29 mouse cellular contexts compared by ENCODE assay signal in the genomic region with DNA sequence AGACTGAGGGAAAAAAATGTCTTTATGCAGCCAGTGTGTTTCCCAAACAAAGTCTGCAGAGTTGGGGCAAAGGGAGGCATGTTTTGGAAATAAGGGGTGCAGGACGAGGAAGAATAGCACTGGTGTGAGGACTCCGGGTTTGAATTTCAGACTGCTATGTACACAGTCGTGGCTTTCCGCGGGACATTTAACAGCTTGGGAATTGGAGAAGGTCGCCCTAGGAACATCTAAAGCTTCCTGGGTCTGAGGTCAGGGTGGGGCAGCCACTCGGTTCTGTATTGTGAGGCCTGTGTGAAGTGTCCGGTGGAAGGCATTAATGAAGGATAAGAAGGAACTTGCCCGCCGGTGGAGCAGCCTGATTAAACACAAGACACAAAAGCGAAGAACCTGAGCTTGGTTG. TPM values are rescaled to one million over a fixed set of nuclear protein-coding genes. Genes with fewer than 3 reads are reported as not detected.
DNase-seq lines count a peak whose midpoint lies in the region; ATAC-seq and TF ChIP-seq lines count a peak whose summit lies in the region.
"Had no signal": no experiment of that assay in that cellular context is flagged by ENCODE, and none has a peak within 500 bp of the region (broad histone marks: within the 10 kb centered on the region; RNA-seq: fewer than 3 reads in every experiment).

No protein-coding gene starts in this region.

- no peak overlapping the region for H3K9ac ChIP-seq in intestine, embryonic 14.5 days (ENCODE audit: low read length)
- no peak overlapping the region for H3K9ac ChIP-seq in intestine, postnatal 0 days (ENCODE audit: low read depth, low read length)
- H3K9ac ChIP-seq in limb, embryonic 13.5 days: no peak overlapping the region
- no peak overlapping the region for H3K9ac ChIP-seq in embryonic facial prominence, embryonic 14.5 days (ENCODE audit: low read depth, low read length)
- H3K9ac ChIP-seq in stomach, embryonic 15.5 days: no peak overlapping the region
- H3K9ac ChIP-seq: forebrain, embryonic 13.5 days; hindbrain, embryonic 15.5 days; limb, embryonic 15.5 days; liver, embryonic 14.5 days; neural tube, embryonic 12.5 days had no signal

- H3K27me3 ChIP-seq in intestine, embryonic 14.5 days (replicated peaks; ENCODE audit: control insufficient read depth, insufficient read depth, low read length): no peaks in the 10 kb centered on the region
- H3K27me3 ChIP-seq in intestine, postnatal 0 days (replicated peaks; ENCODE audit: control insufficient read depth, insufficient read depth, low read length): no peaks in the 10 kb centered on the region
- no peaks in the 10 kb centered on the region for H3K27me3 ChIP-seq in limb, embryonic 13.5 days
- no peaks in the 10 kb centered on the region for H3K27me3 ChIP-seq in limb, embryonic 10.5 days (ENCODE audit: low read depth, poor library complexity, severe bottlenecking)
- no peaks in the 10 kb centered on the region for H3K27me3 ChIP-seq in embryonic facial prominence, embryonic 14.5 days (replicated peaks; ENCODE audit: control insufficient read depth, insufficient read depth, low read length)
- H3K27me3 ChIP-seq in stomach, embryonic 15.5 days (replicated peaks): no peaks in the 10 kb centered on the region
- H3K27me3 ChIP-seq: forebrain, embryonic 13.5 days; hindbrain, embryonic 15.5 days; limb, embryonic 15.5 days; neural tube, embryonic 12.5 days; Patski had no signal

- intact Hi-C loops in left cerebral cortex, postnatal 4 days (cut with DNase I): no loop called here

- H3K4me1 ChIP-seq in intestine, embryonic 14.5 days (replicated peaks; ENCODE audit: control insufficient read depth, insufficient read depth, low read length): peaks cover 8% of the 10 kb centered on the region
- H3K4me1 ChIP-seq in intestine, postnatal 0 days (replicated peaks; ENCODE audit: control insufficient read depth, insufficient read depth, low read length): no peaks in the 10 kb centered on the region
- no peaks in the 10 kb centered on the region for H3K4me1 ChIP-seq in limb, embryonic 13.5 days
- no peaks in the 10 kb centered on the region for H3K4me1 ChIP-seq in limb, embryonic 10.5 days
- H3K4me1 ChIP-seq in embryonic facial prominence, embryonic 14.5 days (ENCODE audit: control insufficient read depth, insufficient read depth, low read length): no peaks in the 10 kb centered on the region
- peaks cover 10% of the 10 kb centered on the region for H3K4me1 ChIP-seq in stomach, embryonic 15.5 days
- H3K4me1 ChIP-seq: forebrain, embryonic 13.5 days; hindbrain, embryonic 15.5 days; neural tube, embryonic 12.5 days had no signal

- no peak for ATAC-seq in intestine, embryonic 14.5 days (replicated peaks; ENCODE audit: low FRiP score, low TSS enrichment, low read depth)
- ATAC-seq in intestine, postnatal 0 days: no peak
- peak; percentile 28; the same call in 1 of the 2 replicates for ATAC-seq in limb, embryonic 13.5 days (ENCODE audit: low FRiP score, low read depth)
- peak; percentile 26; the same call in 1 of the 2 replicates for ATAC-seq in embryonic facial prominence, embryonic 14.5 days (ENCODE audit: low read depth)
- no peak for ATAC-seq in stomach, embryonic 15.5 days (ENCODE audit: insufficient read depth, low FRiP score, low read depth)
- ATAC-seq: forebrain, embryonic 13.5 days; inflammation-experienced regulatory T-cells, adult 6 months; Patski had no signal

- no peak overlapping the region for H3K4me3 ChIP-seq in intestine, embryonic 14.5 days (ENCODE audit: low read depth, low read length)
- no peak overlapping the region for H3K4me3 ChIP-seq in intestine, postnatal 0 days (ENCODE audit: low read depth, low read length)
- no peak overlapping the region for H3K4me3 ChIP-seq in limb, embryonic 13.5 days
- H3K4me3 ChIP-seq in limb, embryonic 10.5 days: no peak overlapping the region
- H3K4me3 ChIP-seq in embryonic facial prominence, embryonic 14.5 days (ENCODE audit: low read depth, low read length): no peak overlapping the region
- H3K4me3 ChIP-seq in stomach, embryonic 15.5 days (replicated peaks): no peak overlapping the region
- H3K4me3 ChIP-seq: forebrain, embryonic 13.5 days; hindbrain, embryonic 15.5 days; layer of hippocampus, adult 2 months; left cerebral cortex, adult 2 months; limb, embryonic 15.5 days; myocyte; neural tube, embryonic 12.5 days had no signal

- TF ChIP-seq CTCF in intestine, postnatal 0 days (IDR thresholded peaks at IDR 0.05; ENCODE audit: low read depth): no peak

- 39% methylated on average over 11 of the region's 11 CpGs for WGBS in intestine, embryonic 14.5 days
- 40% methylated on average over 11 of the region's 11 CpGs for WGBS in intestine, postnatal 0 days
- WGBS in limb, embryonic 13.5 days: 46% methylated on average over 11 of the region's 11 CpGs
- WGBS in limb, embryonic 10.5 days: 67% methylated on average over 11 of the region's 11 CpGs
- 44% methylated on average over 11 of the region's 11 CpGs for WGBS in embryonic facial prominence, embryonic 14.5 days
- WGBS in stomach, embryonic 15.5 days: 26% methylated on average over 11 of the region's 11 CpGs

- peak overlapping the region; percentile 16; the same call in 1 of the 2 replicates for H3K4me2 ChIP-seq in intestine, embryonic 14.5 days (ENCODE audit: low read length)
- no peak overlapping the region for H3K4me2 ChIP-seq in intestine, postnatal 0 days (replicated peaks; ENCODE audit: low read depth)
- no peak overlapping the region for H3K4me2 ChIP-seq in limb, embryonic 13.5 days (replicated peaks)
- no peak overlapping the region for H3K4me2 ChIP-seq in embryonic facial prominence, embryonic 14.5 days (ENCODE audit: low read depth, low read length)
- no peak overlapping the region for H3K4me2 ChIP-seq in stomach, embryonic 15.5 days
- H3K4me2 ChIP-seq: forebrain, embryonic 13.5 days; heart, embryonic 11.5 days; hindbrain, embryonic 15.5 days; limb, embryonic 15.5 days; midbrain, embryonic 11.5 days; neural tube, embryonic 12.5 days had no signal

- no peaks in the 10 kb centered on the region for H3K9me3 ChIP-seq in intestine, embryonic 14.5 days (ENCODE audit: control insufficient read depth, low read length)
- H3K9me3 ChIP-seq in intestine, postnatal 0 days (ENCODE audit: control insufficient read depth): no peaks in the 10 kb centered on the region
- no peaks in the 10 kb centered on the region for H3K9me3 ChIP-seq in limb, embryonic 13.5 days
- no peaks in the 10 kb centered on the region for H3K9me3 ChIP-seq in limb, embryonic 10.5 days (replicated peaks)
- H3K9me3 ChIP-seq in embryonic facial prominence, embryonic 14.5 days (ENCODE audit: control insufficient read depth, low read length): no peaks in the 10 kb centered on the region
- H3K9me3 ChIP-seq in stomach, embryonic 15.5 days: no peaks in the 10 kb centered on the region
- H3K9me3 ChIP-seq: forebrain, embryonic 13.5 days; hindbrain, embryonic 15.5 days; limb, embryonic 15.5 days; neural tube, embryonic 12.5 days had no signal

- H3K36me3 ChIP-seq in intestine, embryonic 14.5 days (ENCODE audit: control insufficient read depth, insufficient read depth, low read length): no peaks in the 10 kb centered on the region
- no peaks in the 10 kb centered on the region for H3K36me3 ChIP-seq in intestine, postnatal 0 days (ENCODE audit: control insufficient read depth, insufficient read depth)
- H3K36me3 ChIP-seq in limb, embryonic 13.5 days: no peaks in the 10 kb centered on the region
- no peaks in the 10 kb centered on the region for H3K36me3 ChIP-seq in limb, embryonic 10.5 days
- H3K36me3 ChIP-seq in embryonic facial prominence, embryonic 14.5 days (ENCODE audit: control insufficient read depth, insufficient read depth, low read length): no peaks in the 10 kb centered on the region
- H3K36me3 ChIP-seq in stomach, embryonic 15.5 days: no peaks in the 10 kb centered on the region
- H3K36me3 ChIP-seq: hindbrain, embryonic 15.5 days; limb, embryonic 15.5 days; neural tube, embryonic 12.5 days had no signal

- no peak for DNase-seq in intestine, embryonic 14.5 days (ENCODE audit: low spot score)
- no peak for DNase-seq in limb, embryonic 10.5 days (ENCODE audit: low spot score)
- DNase-seq in embryonic facial prominence, embryonic 14.5 days (ENCODE audit: low spot score): no peak
- DNase-seq in left cerebral cortex, postnatal 4 days: no peak
- DNase-seq: adrenal gland, postnatal 14 days; cerebellum, adult 11-12 months; cerebellum, adult 9-11 months; gastrocnemius, postnatal 36 days; heart, adult 18-20 months; heart, postnatal 36 days; kidney, postnatal 10 days; lung, adult 2 months; right cerebral cortex, adult 18-20 months; spleen, adult 18-20 months had no signal

- peak overlapping the region; percentile 54 for H3K27ac ChIP-seq in intestine, embryonic 14.5 days (ENCODE audit: low read depth)
- no peak overlapping the region for H3K27ac ChIP-seq in intestine, postnatal 0 days (ENCODE audit: low read depth, low read length)
- H3K27ac ChIP-seq in limb, embryonic 13.5 days: no peak overlapping the region; the same call in 1 of the 2 replicates
- H3K27ac ChIP-seq in limb, embryonic 10.5 days: no peak overlapping the region
- H3K27ac ChIP-seq in embryonic facial prominence, embryonic 14.5 days (replicated peaks; ENCODE audit: low read depth, low read length): no peak overlapping the region
- H3K27ac ChIP-seq in stomach, embryonic 15.5 days: peak overlapping the region; percentile 57
- H3K27ac ChIP-seq: forebrain, embryonic 13.5 days; hindbrain, embryonic 15.5 days; layer of hippocampus, adult 2 months; left cerebral cortex, adult 2 months; limb, embryonic 15.5 days; liver, embryonic 14.5 days; neural tube, embryonic 12.5 days had no signal

RNA-seq across cellular contexts. Expression of gene Plekhg3, which starts 45.3 kb away (rescaled TPM):
- polyA plus RNA-seq in intestine, embryonic 14.5 days (2014; fragmentation: Nextera tagmentation; extraction: Ambion mirVana): 9.5 and 10.4 TPM in 2 replicates
- 5.7 and 7.5 TPM in 2 replicates for polyA plus RNA-seq in intestine, postnatal 0 days (2015; fragmentation: Nextera tagmentation; extraction: Ambion mirVana)
- 5.6 and 7.2 TPM in 2 replicates for polyA plus RNA-seq in limb, embryonic 13.5 days (2015; fragmentation: Nextera tagmentation; extraction: Ambion mirVana)
- polyA plus RNA-seq in limb, embryonic 10.5 days (2016; fragmentation: Nextera tagmentation; extraction: Ambion mirVana): 5.7 and 6.2 TPM in 2 replicates
- 6.3 and 7.3 TPM in 2 replicates for polyA plus RNA-seq in embryonic facial prominence, embryonic 14.5 days (2014; fragmentation: Nextera tagmentation; extraction: Ambion mirVana)
- polyA plus RNA-seq in stomach, embryonic 15.5 days (2015; fragmentation: Nextera tagmentation; extraction: Ambion mirVana): 11.5 and 13.9 TPM in 2 replicates
- 1 to 10 TPM; 3.0 to 3.3 TPM for total RNA-seq in left cerebral cortex, postnatal 4 days (2021)

Comparison
In these comparisons a context has a peak if more than half of its experiments do, and no peak if none do; other contexts are left out.
1. H3K27ac ChIP-seq: peak in intestine, embryonic 14.5 days (single experiment) and stomach, embryonic 15.5 days (single experiment); none in intestine, postnatal 0 days (single experiment), limb, embryonic 13.5 days (single experiment), limb, embryonic 10.5 days (single experiment) and embryonic facial prominence, embryonic 14.5 days (single experiment).
2. ATAC-seq: peak in limb, embryonic 13.5 days (single experiment) and embryonic facial prominence, embryonic 14.5 days (single experiment); none in intestine, embryonic 14.5 days (single experiment), intestine, postnatal 0 days (single experiment) and stomach, embryonic 15.5 days (single experiment).